In genomic region chr17:79019726-79020207, GRCm38 (mm10) we compare ENCODE assay signal across 8 mouse cellular contexts. TPM values are rescaled to one million over a fixed set of nuclear protein-coding genes. Genes with fewer than 3 reads are reported as not detected.
DNase-seq lines count a peak whose midpoint lies in the region; ATAC-seq and TF ChIP-seq lines count a peak whose summit lies in the region.

No protein-coding gene starts in this region.

- peak overlapping the region; percentile 65 for H3K9ac ChIP-seq in hindbrain, postnatal 0 days (replicated peaks; ENCODE audit: low read length)

- peaks cover 7% of the 10 kb centered on the region for H3K4me1 ChIP-seq in brown adipose tissue, adult 24 weeks (ENCODE audit: control insufficient read depth, insufficient read depth, insufficient read length, low read length)
- no peaks in the 10 kb centered on the region for H3K4me1 ChIP-seq in hindbrain, postnatal 0 days (ENCODE audit: insufficient read depth, low read length)

- no peak for DNase-seq in left cerebral cortex, adult 2 months (ENCODE audit: extremely low spot score in 1 of 2, low spot score in 2 of 2)
- no peak for DNase-seq in left cerebral cortex, adult 18-20 months (ENCODE audit: low spot score in 2 of 2)
- no peak for DNase-seq in hindbrain, postnatal 0 days (ENCODE audit: low spot score)
- DNase-seq in lung, postnatal 10 days, result peak; percentile 23
- DNase-seq in cerebellum, postnatal 4 days (ENCODE audit: low spot score in 2 of 2), result no peak
- DNase-seq in layer of hippocampus, adult 9-10 months (ENCODE audit: low spot score), result no peak
- no peak for DNase-seq in left cerebral cortex, postnatal 10 days (ENCODE audit: extremely low spot score in 1 of 2, low spot score in 2 of 2)

- H3K9me3 ChIP-seq in hindbrain, postnatal 0 days (ENCODE audit: low read length), result no peaks in the 10 kb centered on the region

- H3K36me3 ChIP-seq in hindbrain, postnatal 0 days (ENCODE audit: insufficient read depth, low read length), result no peaks in the 10 kb centered on the region

- no peak for ATAC-seq in hindbrain, postnatal 0 days

- H3K27ac ChIP-seq in left cerebral cortex, adult 2 months, result peak overlapping the region; percentile 76
- H3K27ac ChIP-seq in brown adipose tissue, adult 24 weeks (replicated peaks; ENCODE audit: low read depth, low read length), result no peak overlapping the region
- peak overlapping the region; percentile 76; the same call in 1 of the 2 replicates for H3K27ac ChIP-seq in hindbrain, postnatal 0 days

- no peak for TF ChIP-seq CTCF in left cerebral cortex, adult 2 months (IDR thresholded peaks at IDR 0.05)
- TF ChIP-seq CTCF in hindbrain, postnatal 0 days (IDR thresholded peaks at IDR 0.05; ENCODE audit: low read depth), result no peak

- H3K4me3 ChIP-seq in left cerebral cortex, adult 2 months, result peak overlapping the region; percentile 63
- peak overlapping the region; percentile 70 for H3K4me3 ChIP-seq in brown adipose tissue, adult 24 weeks (ENCODE audit: insufficient read depth, low read depth, low read length)
- peak overlapping the region; percentile 74 for H3K4me3 ChIP-seq in hindbrain, postnatal 0 days (ENCODE audit: low read length)

- intact Hi-C loops in left cerebral cortex, adult 2 months (cut with DNase I), result no loop called here
- intact Hi-C loops in left cerebral cortex, postnatal 10 days (cut with DNase I), result no loop called here

- 1% methylated on average over 18 of the region's 18 CpGs for WGBS in hindbrain, postnatal 0 days

- H3K27me3 ChIP-seq in hindbrain, postnatal 0 days (ENCODE audit: insufficient read depth, low read length), result no peaks in the 10 kb centered on the region

- H3K4me2 ChIP-seq in hindbrain, postnatal 0 days (ENCODE audit: low read depth, low read length), result peak overlapping the region; percentile 73

RNA-seq across cellular contexts. Expression of gene Prkd3, which starts 0.8 kb away (rescaled TPM):
- total RNA-seq in left cerebral cortex, adult 2 months (2021), result 10 to 100 TPM in 1 of 2 experiments, 1 to 10 TPM in 1; 9.3 to 10.9 TPM
- 1 to 10 TPM; 9.3 to 10.0 TPM for total RNA-seq in left cerebral cortex, adult 18-20 months (2021)
- 8.6 and 12.2 TPM in 2 replicates for polyA plus RNA-seq in brown adipose tissue, adult 24 weeks (2012; ENCODE audit: insufficient read depth, insufficient read length, missing spikeins)
- 24.4 and 27.6 TPM in 2 replicates for total RNA-seq in hindbrain, postnatal 0 days (2014; rRNA removed)
- 9.3 and 10.8 TPM in 2 replicates for polyA plus RNA-seq in hindbrain, postnatal 0 days (2015; fragmentation: Nextera tagmentation; extraction: Ambion mirVana)
- 10 to 100 TPM; 11.0 to 11.4 TPM for total RNA-seq in left cerebral cortex, postnatal 10 days (2021)

RNA-seq across cellular contexts. Expression of gene Qpct, which starts 31.9 kb away (rescaled TPM):
- total RNA-seq in left cerebral cortex, adult 2 months (2021), result 10 to 100 TPM in 1 of 2 experiments, 1 to 10 TPM in 1; 9.1 to 11.5 TPM
- 10 to 100 TPM in 1 of 2 experiments, 1 to 10 TPM in 1; 8.3 to 10.3 TPM for total RNA-seq in left cerebral cortex, adult 18-20 months (2021)
- 3.1 and 4.0 TPM in 2 replicates for polyA plus RNA-seq in brown adipose tissue, adult 24 weeks (2012; ENCODE audit: insufficient read depth, insufficient read length, missing spikeins)
- total RNA-seq in hindbrain, postnatal 0 days (2014; rRNA removed), result 30.8 and 32.2 TPM in 2 replicates
- 37.1 and 37.3 TPM in 2 replicates for polyA plus RNA-seq in hindbrain, postnatal 0 days (2015; fragmentation: Nextera tagmentation; extraction: Ambion mirVana)
- 10 to 100 TPM; 13.6 to 16.0 TPM for total RNA-seq in left cerebral cortex, postnatal 10 days (2021)
